Mouse (Mus musculus): ENCODE results near the gene Ubl3.

Ubl3 gene

DNA sequence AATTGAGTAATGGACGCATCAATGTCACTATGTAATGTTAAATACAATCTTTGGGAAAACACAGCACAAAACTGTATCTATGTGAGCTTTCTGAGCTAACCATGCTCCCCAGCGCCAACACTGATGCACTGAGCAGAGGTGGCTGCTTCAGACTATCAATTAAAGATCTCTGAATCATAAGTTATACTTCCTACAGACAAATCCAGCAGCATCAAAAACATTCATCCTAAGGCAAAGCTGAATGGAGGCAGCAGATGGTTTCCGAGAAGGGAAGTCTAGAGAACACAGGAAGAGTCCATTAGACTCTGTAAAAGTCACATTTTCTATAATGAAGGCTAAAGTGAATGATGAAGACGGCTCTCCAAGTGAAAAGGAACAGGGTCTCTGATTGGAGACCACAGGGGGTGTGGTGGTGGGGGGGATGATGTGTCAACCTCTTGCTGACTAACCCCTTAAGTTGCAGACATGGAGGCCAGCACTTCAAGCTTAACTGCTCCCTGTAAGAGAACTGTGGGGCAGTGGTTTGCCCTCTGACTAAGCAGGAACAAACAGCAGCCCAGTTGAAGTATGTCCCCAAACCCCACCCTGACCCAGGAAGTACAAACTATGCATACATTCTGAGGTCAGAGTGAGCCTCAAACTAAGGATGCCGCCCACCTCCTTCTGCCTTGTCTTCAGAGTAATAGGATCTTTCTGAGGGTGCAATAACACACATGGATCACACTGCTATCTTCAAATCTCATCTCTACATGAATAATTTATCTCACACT lies 29.2 kb downstream of the Ubl3 start:
- no peak for DNase-seq

DNA sequence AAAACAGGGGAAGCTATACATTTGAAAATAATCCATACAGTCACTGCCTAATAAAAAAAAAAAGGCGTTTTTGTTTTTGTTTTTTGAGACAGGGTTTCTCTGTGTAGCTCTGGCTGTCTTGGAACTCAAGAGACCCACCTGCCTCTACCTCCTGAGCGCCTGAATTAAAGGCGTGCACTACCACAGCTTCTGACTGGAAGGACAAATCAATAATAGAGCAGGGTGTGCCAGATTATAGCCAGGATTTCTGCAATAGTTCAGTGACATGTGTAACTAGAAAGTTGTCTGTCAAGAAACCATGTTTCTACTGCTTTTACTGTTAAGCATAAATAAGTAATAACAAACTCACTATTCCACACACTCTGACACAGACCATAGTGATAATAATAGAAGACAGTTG lies 30.2 kb downstream of the Ubl3 start:
- no peak for DNase-seq

DNA sequence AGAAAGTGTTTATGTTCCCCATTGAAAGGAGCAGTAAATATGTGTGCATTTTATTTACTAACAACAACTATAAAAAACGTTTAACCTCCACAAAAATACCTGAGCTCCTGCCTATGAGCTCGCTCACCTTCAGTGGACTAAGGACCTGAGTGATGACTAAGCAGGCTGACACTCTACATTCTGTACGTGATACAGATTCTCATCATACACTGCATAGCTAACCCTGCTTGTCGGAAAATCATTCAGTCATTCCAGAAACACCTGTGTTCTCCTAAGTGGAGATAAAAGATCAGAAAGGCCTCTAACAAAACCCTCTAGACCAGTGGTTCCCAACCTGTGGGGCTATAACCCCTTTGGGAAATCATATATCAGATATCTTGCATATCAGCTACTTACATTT lies 35.1 kb downstream of the Ubl3 start:
- DNase-seq, result no peak

DNA sequence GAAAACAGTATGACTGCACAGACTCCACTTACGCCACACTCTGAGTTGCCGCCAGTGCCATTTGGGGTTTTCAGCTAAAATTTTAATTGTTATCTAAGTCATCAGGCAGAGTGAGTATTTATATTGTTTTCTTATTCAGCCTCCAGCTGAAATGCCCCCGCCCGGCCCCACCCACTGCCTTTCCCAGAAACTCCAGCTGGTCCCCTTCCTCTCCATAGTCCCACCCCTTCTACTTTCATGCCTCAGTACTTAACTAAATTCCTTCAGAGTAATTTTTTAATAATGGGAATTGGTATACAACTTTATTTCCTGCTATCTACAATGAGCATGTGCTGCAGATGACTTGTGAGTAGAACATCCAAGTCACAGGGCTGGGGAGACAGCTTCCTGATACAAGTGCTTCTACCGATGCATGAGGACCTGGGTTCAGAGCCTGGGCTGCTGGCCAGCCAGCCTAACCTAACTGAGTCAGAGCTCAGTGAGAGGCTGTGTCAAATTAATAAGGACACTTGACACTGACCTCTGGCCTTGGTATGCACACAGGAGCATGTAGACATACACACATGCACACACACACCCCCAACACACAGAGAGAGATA lies 40.4 kb downstream of the Ubl3 start:
- no peak for DNase-seq

DNA sequence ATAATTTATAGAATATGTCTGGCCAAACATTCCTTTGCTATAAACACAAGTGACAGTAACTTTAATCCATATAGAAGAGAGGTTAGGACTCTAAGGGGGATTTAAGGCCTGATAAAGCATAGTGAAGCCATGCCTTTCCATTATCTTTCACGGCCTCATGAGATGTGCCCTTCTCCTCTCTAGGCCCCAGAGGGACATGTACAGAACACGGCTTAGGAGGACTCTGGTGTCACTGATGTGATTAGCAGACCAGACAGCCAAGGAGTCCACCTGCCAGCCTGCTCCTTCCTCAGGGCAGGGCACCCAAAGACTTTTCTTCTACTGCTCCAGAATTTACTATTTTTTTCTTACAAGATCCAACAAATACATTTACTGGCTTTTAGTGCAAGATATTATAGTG lies 42.3 kb downstream of the Ubl3 start:
- no peak for DNase-seq

DNA sequence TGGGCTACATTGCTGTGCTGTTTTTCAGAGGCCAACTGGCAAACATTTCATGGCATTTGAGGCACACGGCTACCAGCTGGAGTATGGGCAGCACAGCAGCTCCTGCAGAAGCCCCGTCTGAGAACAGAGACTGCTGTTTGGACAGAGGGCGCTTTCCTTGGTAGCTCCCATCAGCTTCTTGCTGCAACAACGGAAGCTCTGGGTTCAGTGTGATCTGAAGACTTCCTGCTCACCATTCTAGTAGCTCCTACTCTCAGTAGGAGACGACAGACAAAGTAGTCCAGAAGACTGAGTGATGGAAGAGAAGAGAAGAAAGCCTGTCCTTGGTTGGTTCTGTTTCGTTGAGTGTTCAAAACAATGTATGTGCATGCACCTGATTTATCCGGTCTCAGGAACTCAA lies 42.9 kb downstream of the Ubl3 start:
- DNase-seq, result no peak

DNA sequence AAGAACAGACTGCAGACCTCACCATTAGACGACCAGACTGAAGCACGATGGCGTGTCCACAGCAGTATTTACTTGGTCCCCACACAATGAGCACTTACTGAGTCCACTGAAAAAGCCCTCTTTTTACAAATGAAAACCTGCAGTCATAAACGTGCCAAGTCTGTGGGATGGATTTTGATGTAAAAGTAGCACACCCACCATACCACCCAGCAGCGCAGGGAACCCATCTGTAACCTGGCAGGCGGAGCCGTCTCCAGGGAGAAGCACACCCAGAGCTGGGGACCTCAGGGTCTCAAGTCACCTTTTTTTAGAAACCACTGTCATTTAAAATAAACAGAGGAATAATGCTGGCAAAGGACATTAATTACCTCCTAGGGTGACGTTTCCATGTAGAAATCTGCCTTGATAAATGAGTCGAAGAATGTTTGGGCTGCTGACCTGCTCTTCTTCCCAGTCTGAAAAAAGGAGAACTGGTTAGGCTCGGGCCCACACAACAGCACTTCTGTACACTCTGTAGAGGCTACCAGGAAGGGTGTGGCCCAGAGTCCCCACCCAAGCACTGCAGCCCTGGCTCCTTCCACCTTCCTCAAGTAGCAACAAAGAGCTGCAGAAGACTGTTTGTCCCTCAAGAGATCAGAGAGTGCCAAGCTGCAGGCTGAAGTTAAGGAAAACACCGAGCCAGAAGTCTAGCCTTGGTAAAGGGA lies 43.5 kb downstream of the Ubl3 start:
- no peak for DNase-seq

DNA sequence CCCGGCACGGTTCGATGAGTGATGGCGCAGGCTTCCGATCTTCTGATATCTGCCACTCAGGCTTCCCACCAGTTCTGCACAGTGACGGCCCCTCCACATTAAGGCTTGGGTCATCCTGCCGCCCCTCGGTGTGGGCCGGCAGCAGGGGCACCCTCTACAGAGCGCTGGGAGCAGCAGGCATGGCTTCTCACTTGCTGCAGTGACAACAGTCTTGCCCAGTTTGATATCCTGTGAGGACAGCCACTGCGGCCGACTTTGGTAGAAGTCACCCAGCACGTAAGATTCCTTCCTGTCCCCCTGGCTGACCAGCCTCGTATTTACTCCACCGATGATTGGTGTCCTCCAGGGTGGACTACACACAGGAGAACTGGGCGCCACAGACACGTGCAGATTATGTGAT lies 47.2 kb downstream of the Ubl3 start:
- no peak for DNase-seq

DNA sequence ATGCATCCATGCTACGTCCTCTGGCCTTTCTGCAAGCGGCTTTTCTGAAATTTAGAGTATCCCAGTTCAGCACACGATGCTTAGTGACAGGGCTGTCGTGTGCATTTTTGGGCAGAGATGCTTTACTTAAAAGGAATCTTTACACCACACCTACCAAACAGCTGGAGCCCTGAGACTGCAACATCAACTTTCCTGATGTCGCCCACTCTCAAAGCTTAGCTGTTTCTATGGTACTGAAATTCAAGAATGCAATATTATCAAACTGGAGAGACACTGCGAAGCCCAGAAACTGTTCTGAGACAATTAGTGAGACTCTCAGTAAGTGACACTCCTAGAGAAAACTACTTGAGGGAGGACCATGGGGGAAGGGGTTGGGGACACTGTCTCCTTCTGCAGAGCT lies 50.4 kb downstream of the Ubl3 start:
- DNase-seq, result no peak

DNA sequence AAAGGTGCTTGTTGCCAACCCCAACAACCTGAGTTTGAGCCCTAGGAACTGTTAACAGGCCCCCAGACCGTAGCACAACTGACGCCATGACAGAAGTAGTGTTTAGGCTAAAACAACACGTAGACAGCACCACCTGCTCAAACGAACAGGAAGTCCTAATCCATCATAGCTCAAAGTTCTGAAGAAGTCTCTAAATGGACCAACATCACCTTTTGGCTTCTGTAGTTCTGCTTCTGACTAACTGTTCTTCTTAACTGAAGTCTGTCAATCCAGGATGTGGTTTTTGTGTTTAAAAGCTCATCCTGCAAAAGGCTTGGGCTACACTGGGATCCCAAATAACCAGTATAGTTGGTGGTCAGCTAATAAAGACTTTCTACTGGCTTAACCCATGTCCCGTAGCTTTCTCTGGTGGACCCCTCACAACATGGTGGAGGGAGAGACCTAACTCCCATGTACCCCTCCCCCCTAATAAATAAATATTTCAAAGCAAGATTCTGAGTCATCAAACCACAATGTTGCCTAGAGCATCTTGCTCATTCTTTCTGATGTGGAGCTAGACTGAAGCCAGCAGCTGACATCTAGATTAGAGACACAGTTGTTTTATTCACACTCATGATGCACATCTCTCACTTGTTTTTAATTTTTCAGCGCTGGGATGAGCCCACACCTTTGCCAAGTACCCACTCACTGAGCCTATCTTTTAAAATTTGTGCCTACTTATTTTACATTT lies 51.2 kb downstream of the Ubl3 start:
- DNase-seq, result no peak

DNA sequence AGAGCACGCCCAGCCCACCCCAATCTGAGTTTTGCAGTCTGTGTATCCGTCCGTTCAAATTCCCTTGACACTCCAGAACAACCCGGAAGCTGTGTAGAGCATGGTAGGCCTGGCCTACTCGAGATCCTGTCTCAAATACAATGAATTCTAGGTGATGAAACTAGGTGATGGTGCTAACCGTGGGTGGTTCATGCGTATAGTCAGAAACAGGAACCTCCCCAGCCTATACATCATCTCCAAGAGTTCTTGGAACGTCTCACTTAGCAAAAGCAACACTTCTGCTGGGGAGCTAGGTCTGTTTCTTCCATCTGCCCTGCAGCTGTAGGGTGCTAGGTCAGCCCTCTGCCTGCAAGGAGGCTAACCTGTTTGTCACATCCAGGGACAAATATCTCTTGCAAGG lies 52.1 kb downstream of the Ubl3 start:
- no peak for DNase-seq

DNA sequence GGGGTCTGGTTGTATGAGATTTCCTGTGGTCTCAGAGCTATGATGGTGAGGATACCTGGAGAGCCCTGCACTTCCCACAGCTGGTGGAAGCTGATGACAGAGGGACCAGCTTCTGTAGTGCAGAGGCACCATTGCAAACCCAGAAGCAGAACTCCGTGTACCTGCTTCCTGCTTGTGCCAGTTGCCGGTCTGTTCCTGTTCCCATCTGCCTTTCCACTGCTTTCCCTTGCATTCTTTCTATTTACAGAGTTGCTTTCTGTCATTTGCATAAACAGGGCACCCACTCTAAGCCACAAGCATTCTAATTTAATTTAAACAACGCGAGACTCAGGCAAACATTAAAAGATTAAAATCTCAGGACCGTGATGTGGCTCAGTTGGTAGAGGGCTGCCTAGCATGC lies 53.0 kb downstream of the Ubl3 start:
- DNase-seq, result no peak

DNA sequence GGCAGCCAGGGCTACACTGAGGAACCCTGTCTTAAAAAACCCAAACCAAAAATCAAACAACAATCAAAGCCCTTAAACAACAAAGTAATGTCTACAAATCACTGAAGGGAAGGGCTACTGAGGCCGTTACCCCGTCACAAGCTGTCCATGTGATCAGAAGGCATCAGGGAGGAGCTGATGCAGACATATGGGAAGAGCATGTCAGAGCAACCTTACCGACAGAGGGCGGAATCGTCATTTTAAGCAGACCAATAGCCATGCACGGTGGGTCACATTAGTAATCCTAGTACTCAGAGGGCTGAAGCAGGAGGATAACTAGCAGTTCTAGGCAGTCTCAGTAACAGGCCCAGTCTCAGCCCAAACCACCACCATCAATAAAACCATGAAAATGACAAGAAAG lies 56.6 kb downstream of the Ubl3 start:
- DNase-seq, result no peak

DNA sequence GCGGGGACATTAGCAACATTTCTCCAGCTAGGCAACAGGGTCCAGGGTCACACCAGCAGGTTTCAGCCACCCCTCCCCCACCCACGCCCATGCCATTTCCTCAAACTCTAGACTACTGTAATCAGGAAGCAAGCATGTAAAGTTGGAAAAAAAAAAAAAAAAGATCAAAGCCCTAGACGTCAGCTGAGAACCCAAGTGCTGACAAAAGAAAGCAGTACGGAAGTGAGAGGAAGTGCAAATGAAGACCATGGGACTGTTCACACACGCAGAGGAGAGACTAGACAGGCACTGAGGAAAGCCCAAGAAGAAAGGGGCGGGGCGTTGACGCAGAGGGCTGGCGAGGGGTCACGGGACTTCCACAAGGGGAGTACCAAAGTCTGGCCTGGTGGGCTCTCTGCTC lies 57.4 kb downstream of the Ubl3 start:
- DNase-seq, result no peak

DNA sequence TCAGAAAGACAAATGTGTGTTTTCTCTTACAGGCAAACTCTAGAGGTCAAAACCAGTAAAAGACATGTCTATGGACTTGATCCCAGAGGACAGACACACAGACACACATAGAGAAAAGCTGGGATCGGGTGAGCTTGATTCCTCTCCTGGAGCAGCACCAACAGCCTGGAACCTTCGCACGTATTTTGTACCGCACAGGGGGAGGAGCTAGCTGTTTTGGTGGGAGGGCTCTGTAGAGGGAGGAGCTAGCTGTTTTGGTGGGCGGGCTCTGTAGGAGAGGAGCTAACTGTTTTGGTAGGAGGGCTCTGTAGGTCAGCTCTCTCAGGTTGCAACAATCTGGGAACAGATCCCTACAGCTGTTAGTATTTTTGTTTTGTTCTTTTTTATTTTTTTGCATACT lies 58.3 kb downstream of the Ubl3 start:
- no peak for DNase-seq

DNA sequence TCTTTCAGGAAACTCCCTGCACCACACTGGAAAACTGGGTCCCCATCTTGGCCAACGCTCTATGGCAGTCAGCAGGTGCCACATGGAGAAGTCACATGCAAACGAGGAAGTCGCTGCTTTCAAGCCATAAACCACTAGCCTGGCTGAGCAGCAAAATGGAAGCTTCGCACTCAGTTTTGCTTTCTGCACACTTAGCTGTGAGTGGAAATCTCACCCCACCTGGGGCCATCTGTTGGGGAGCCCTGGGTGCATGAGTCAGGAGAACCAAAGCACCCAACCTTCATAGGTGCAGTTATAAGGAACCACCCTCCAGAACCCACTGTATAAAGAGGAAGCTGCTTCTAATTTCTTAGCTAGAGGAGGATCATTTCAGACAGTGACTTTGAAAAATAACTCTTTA lies 59.6 kb downstream of the Ubl3 start:
- DNase-seq, result no peak

DNA sequence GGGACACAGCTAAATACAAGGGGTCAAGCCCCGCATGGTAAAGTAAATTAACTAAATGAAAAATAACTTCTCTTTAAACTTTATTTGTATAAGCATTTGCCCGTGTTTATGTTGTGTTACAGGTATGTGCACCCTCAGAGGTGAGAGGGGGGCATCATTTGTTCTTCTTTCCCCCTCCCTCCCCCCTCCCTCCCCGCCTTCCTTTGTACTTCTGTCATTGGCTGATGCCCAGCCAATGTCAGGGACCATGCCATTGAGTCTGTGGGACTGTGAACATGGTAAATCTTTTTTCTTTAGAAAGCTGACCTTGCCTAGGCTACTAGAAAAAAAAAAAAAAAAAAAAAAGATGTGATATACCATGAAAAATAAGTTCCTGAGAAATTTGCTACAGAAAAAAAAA lies 62.2 kb downstream of the Ubl3 start:
- no peak for DNase-seq

DNA sequence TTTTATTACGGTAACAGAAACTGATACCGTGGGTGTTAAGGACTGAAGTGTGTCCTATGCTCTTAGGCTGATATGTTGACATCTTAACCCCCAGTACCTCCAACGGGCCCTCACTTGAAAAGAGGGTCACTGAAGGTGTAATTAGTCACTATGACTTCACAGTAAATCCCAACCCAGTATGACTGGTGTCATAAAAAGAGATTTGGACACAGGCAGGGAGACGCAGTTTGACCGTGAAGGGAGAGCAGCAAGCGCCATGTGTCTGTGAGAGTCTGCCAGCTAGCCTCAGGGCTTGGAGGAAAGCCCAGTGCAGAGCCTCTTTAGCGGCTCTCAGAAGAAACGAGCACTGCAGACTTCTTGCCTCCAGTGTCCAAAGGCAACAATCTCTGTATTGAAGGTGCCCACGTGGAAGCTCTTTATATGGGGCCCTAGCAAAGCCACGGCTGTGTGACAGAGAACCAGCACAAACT lies 62.8 kb downstream of the Ubl3 start:
- DNase-seq, result peak; percentile 89

DNA sequence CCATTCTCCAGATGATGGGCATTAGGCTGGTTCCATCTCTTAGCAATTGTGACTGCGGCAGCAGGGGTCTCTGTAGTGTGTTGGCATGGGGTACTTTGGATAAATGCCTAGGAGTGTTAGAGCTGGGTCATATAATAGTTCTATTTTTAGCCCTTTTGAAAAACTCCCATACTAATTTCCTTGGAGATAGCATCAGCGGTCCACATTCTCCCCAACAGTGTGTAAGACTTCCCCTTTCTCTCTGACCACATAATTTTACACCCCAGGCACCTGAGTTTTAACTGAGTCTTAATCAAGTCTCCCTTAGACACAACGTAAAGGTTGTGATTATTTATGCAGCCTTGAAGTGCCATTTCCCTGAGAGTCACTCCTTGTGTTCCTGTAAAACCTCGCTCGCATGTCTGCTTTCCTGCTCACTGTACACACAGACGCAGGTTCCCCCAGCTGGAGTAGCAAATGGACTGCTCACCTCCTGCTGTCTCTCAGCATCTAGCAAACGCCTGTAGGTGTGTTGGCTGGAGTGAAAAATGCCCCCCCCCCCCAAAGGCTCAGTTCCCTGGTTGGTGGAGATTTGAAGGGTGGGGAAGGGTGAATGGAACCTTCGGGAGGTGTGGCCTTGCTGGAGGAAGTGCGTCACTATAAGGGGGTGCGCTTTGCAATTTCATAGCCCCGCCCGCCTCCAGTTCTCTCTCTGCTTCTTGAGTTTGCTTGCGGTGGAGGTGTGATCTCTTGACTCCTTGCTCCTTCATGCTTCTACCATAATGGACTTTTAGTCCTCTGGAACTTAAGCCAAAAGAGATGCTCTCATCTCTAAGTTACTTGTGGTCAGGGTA lies 63.5 kb downstream of the Ubl3 start:
- DNase-seq, result peak; percentile 87

DNA sequence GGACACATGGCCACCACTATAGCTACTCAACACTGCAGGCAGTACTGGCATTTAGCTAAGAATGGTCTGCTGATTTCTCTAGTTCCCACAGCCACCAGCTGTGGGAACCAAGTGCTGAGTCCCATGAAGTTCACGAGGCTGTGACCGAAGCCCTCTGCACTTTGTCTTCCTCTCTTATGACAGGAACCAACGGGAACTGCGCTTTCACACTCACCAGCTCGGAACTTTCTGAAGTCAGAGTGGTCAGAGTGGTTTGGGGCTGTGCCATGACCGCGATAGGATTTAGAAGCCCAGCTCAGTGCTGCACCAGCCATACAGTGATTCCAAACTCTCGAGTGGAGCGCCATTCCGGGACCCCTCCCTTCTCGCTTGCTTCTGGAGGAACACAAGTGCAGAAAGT lies 66.4 kb downstream of the Ubl3 start:
- no peak for DNase-seq

DNA sequence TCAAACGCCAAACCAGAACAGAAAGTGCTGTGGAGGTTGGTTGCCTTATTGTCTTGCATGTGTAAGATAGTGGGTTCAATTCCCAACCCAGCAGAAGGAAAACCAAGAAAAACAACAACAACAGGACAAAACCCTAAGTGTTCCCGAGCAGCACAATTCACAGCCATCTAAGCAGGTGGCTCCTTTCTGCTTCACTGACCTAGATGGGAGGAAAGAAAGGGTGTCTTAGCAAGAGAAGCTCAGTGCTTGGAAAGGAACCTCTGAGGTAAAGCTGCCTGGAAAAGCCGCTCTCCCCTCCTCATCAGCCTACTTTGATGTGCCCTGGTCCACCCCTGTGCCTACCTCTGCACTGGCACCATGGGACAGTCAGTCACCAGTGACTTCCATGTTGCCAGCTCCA lies 70.8 kb downstream of the Ubl3 start:
- DNase-seq, result peak; percentile 32

DNA sequence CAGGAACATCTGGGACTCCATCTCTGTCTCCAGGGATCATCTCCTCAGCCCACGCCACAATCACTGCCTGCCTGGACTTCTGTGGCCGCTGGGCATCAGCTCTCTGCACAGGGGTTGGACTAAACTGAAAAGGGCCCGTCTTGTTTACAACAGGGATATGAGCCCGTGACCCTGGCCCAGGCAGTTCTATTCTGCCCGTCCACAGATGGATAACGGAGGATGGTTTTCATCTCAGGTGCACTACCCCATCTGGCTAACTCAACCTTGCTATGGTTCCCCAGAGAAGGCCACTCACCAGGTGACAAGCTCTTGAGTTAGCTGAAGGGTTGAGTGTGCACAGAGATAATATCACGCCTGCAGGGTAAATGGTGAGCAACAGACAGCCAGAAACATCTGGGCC lies 78.2 kb downstream of the Ubl3 start:
- DNase-seq, result no peak
